ENCODE assay signal across 8 mouse cellular contexts in genomic region chr19:58918597-58918996, GRCm38 (mm10). TPM values are rescaled to one million over a fixed set of nuclear protein-coding genes. Genes with fewer than 3 reads are reported as not detected.
DNase-seq lines count a peak whose midpoint lies in the region; ATAC-seq lines count a peak whose summit lies in the region.

No protein-coding gene starts in this region.

- no peaks in the 10 kb centered on the region; the same call in 1 of the 2 replicates for H3K27me3 ChIP-seq in heart, embryonic 11.5 days (ENCODE audit: control insufficient read depth, insufficient read depth, low read length)
- peaks cover 65% of the 10 kb centered on the region for H3K27me3 ChIP-seq in hindbrain, embryonic 12.5 days
- peaks cover 23% of the 10 kb centered on the region for H3K27me3 ChIP-seq in megakaryocyte, embryonic 14.5 days (replicated peaks)

- WGBS in heart, embryonic 11.5 days (ENCODE audit: insufficient replicate concordance), result 6% methylated on average over 11 of the region's 11 CpGs
- WGBS in hindbrain, embryonic 12.5 days, result 16% methylated on average over 11 of the region's 11 CpGs

- 0 out of 2 replicates have a peak overlapping the region, but pooled peaks have one; percentile 22 for H3K9ac ChIP-seq in heart, embryonic 11.5 days (ENCODE audit: low read depth, low read length)
- H3K9ac ChIP-seq in hindbrain, embryonic 12.5 days, result no peak overlapping the region

- no peak for DNase-seq in heart, postnatal 4 days
- DNase-seq in NIH3T3 (ENCODE audit: low read depth), result peak; percentile 61
- no peak for DNase-seq in urinary bladder, postnatal 36 days (ENCODE audit: low spot score in 2 of 2)
- DNase-seq in layer of hippocampus, adult 9-10 months (ENCODE audit: low spot score), result no peak

- H3K4me1 ChIP-seq in heart, embryonic 11.5 days (ENCODE audit: control insufficient read depth, insufficient read depth, low read length), result no peaks in the 10 kb centered on the region
- 0 out of 2 replicates have a peak, but pooled peaks cover 2% of the 10 kb centered on the region for H3K4me1 ChIP-seq in hindbrain, embryonic 12.5 days
- 0 out of 2 replicates have a peak, but pooled peaks cover 3% of the 10 kb centered on the region for H3K4me1 ChIP-seq in megakaryocyte, embryonic 14.5 days

- H3K4me3 ChIP-seq in heart, embryonic 11.5 days (ENCODE audit: low read depth, low read length), result peak overlapping the region; percentile 36
- no peak overlapping the region for H3K4me3 ChIP-seq in hindbrain, embryonic 12.5 days
- H3K4me3 ChIP-seq in megakaryocyte, embryonic 14.5 days (replicated peaks), result peak overlapping the region; percentile 75

- no peaks in the 10 kb centered on the region for H3K9me3 ChIP-seq in heart, embryonic 11.5 days (replicated peaks; ENCODE audit: control insufficient read depth, low read length)
- no peaks in the 10 kb centered on the region for H3K9me3 ChIP-seq in hindbrain, embryonic 12.5 days (replicated peaks)
- H3K9me3 ChIP-seq in megakaryocyte, embryonic 14.5 days, result peaks cover 22% of the 10 kb centered on the region

- ATAC-seq in heart, embryonic 11.5 days (replicated peaks; ENCODE audit: insufficient number of reproducible peaks, low FRiP score, low TSS enrichment), result no peak
- ATAC-seq in hindbrain, embryonic 12.5 days (ENCODE audit: low FRiP score), result no peak
- ATAC-seq in frontal cortex, adult (ENCODE audit: low TSS enrichment), result no peak

- no peaks in the 10 kb centered on the region for H3K36me3 ChIP-seq in heart, embryonic 11.5 days (ENCODE audit: control insufficient read depth, insufficient read depth, low read length)
- no peaks in the 10 kb centered on the region for H3K36me3 ChIP-seq in hindbrain, embryonic 12.5 days
- H3K36me3 ChIP-seq in megakaryocyte, embryonic 14.5 days (replicated peaks; ENCODE audit: low read length), result no peaks in the 10 kb centered on the region

- H3K27ac ChIP-seq in heart, embryonic 11.5 days (ENCODE audit: low read depth, low read length), result no peak overlapping the region
- H3K27ac ChIP-seq in hindbrain, embryonic 12.5 days, result no peak overlapping the region

- H3K4me2 ChIP-seq in heart, embryonic 11.5 days, result peak overlapping the region; percentile 64
- peak overlapping the region; percentile 26 for H3K4me2 ChIP-seq in hindbrain, embryonic 12.5 days (replicated peaks)

RNA-seq across cellular contexts. Expression of gene Eno4, which starts 24.6 kb away (rescaled TPM):
- 0.35 and 0.42 TPM in 2 replicates for polyA plus RNA-seq in heart, embryonic 11.5 days (2014; fragmentation: Nextera tagmentation; extraction: Ambion mirVana)
- total RNA-seq in heart, postnatal 4 days (2021), result not detected
- 1.3 and 1.6 TPM in 2 replicates for polyA plus RNA-seq in hindbrain, embryonic 12.5 days (2016; fragmentation: Nextera tagmentation; extraction: Ambion mirVana)
- polyA plus RNA-seq in megakaryocyte, embryonic 14.5 days (2012; ENCODE audit: insufficient read depth, low replicate concordance), result not detected in 2 replicates

RNA-seq across cellular contexts. Expression of gene Hspa12a, which starts 24.9 kb away (rescaled TPM):
- polyA plus RNA-seq in heart, embryonic 11.5 days (2014; fragmentation: Nextera tagmentation; extraction: Ambion mirVana), result 4.0 and 4.6 TPM in 2 replicates
- 10 to 100 TPM; 27.1 to 31.3 TPM for total RNA-seq in heart, postnatal 4 days (2021)
- 42.9 and 44.2 TPM in 2 replicates for polyA plus RNA-seq in hindbrain, embryonic 12.5 days (2016; fragmentation: Nextera tagmentation; extraction: Ambion mirVana)
- not detected in 2 replicates for polyA plus RNA-seq in megakaryocyte, embryonic 14.5 days (2012; ENCODE audit: insufficient read depth, low replicate concordance)
